Mouse (Mus musculus) A20 (cell line): ENCODE results near the gene Fbxl19.
A peak's percentile ranks its signal among the peaks of the same experiment; 100 is the strongest.
"Not testable (repeated sequence)": the region's sequence is repeated elsewhere in the genome, so short reads cannot be mapped to it uniquely, and the experiment has no call there.

Experiments
- DNase-seq: peaks from one replicate; pipeline ENCODE4 v3.0.0-alpha.2; 2011; ENCODE audit warnings: low read depth, low spot score

Fbxl19 gene

DNA sequence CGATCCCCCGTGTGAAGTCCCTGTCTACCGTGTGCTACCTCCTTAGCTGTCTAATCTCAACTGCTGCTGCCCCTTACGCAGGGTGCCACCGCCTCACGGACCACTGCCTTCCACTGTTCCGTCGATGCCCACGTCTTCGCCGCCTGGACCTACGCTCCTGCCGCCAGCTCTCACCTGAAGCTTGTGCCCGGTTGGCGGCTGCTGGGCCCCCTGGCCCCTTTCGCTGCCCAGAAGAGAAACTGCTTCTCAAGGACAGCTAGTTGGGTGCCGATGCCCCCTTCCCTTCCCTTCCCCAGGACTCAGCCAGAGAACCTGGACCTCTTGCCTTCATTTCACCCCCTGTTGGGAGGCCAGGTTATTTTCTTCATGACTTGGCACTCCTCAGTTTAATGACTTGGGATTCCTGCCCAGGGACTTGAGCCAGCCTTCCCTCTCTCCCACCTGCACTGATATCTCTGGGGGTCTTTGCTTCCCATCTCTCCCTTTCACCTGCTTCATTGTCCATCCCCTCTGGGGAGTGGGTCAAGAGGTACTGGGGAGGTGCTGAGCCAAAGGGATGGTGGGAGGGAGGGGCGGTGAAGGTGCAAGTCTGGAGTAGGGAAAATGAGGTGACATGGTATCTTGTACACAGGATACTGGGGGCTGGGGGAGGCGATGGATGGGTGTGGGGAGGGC, 23.5 kb downstream of the Fbxl19 start:
- no peak for DNase-seq

DNA sequence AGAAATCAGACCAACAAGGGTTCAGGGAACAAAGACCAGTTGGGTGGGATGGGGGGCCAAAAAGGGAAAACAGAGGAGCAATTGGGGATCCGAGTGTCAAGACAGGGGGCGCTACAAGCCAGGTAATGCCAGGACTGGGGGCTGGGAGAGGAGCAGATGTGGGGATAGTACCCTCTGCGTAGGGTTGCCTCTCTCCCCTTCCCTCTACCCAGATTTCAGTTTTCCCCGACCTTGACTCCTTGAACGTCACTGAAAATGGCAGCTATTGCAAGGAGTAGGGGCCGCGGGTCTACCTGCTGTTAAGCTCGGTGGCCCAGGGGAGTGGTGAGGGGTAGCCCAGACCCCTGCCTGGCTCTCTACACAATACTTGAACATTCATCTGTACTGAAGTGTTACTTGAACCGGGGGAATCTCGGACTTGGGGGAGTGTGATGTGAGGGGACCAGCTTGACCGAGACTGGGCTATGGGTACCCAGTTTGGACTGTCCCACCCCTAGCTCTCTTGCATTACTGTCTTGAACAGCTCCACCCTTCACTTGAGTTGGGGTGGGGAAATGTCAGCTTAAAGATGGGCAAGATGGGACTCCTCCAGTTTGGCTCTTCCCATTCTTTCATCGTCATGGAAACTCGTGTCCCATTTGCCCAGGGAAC, 24.1 kb downstream of the Fbxl19 start:
- peak; percentile 23 for DNase-seq

DNA sequence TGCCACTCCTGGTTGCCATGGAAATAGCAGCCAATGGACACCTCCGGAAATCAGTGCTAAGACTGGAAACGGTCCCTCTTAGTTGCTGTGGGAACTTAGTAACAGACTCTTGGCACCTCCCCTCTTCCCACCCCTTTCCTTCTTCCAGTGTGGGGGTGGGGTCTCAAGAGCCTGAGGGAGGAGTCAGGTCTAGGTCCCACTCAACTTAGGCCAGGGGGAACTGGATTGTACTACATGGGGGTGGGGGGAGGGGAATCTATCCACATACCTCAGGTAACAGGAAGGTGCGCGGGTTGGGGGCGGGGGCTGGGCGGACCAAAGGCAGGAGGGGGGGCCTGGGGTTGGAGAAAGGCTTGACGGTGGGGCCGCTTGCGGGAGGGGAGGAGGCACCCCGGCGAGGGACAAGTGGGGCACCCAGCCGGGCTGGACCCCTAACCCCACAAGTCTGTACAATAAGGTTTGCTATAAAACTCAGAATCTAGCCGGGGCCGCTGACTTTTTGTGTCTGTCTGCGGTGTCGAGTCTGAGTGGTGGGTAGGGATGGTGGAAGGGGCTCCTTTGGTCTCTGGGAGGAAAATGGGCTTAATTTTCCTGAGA, 24.8 kb downstream of the Fbxl19 start:
- DNase-seq = peak; percentile 39

DNA sequence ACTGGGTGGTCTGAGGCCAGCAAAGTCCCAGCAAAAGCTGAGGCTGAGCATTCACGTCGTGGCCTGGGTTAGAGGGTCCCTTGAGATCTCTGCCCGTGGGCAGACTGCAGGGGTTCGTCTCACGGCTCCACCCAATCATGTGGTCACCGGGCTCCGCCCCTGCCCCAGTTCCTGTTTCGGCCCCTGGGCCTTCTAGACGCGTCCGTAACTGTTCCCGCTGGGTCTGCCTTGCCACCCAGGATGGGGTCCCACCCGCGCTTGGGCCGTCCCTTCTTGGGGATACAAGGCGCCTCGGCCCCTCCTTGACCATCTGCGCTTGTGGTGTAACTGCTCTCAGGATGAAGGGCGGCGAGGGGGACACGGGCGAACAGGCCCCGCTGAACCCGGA, 25.3 kb downstream of the Fbxl19 start, which contains the start of gene Orai3:
Gene Orai3 (plus strand): TSS at position 165 of the 388 bp plus-strand sequence.
- DNase-seq = peak; percentile 90

DNA sequence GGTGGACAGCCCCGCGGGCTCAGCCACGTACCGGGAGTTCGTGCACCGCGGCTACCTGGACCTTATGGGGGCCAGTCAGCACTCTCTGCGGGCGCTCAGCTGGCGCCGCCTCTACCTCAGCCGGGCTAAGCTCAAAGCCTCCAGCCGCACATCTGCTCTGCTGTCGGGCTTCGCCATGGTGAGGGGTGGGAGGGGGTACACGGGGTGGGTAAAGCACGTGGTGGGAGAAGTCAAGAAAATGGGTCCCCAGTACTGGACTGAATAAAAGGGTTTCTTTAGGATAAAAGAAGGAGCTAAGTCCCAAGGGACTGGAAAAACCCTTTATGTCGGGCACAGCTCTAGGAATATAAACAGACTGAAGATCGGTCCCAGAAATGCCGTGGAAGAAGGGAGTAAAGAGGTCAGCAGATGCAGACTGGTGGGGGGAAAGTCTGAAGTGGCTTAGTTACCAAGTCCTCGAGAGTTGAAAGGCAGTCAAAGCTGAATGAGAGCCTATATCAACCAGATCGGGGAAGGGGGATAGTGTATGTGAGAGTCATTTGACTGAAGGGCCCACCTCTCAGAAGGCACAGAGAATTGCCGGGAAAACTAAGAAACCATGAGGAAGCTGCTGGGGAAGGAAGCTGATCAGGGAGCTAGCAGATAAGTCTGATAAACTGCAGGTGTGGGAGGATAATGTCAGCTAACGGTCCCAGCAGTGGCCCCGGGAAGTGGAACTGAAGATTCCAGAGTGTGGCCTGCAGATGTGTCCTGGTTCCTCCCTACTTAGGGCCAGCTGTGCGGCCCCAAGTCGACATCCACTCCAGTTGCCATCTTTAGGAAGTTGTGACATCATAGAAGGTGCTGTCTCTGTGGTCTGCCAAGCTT, 25.9 kb downstream of the Fbxl19 start:
- peak; percentile 47 for DNase-seq

DNA sequence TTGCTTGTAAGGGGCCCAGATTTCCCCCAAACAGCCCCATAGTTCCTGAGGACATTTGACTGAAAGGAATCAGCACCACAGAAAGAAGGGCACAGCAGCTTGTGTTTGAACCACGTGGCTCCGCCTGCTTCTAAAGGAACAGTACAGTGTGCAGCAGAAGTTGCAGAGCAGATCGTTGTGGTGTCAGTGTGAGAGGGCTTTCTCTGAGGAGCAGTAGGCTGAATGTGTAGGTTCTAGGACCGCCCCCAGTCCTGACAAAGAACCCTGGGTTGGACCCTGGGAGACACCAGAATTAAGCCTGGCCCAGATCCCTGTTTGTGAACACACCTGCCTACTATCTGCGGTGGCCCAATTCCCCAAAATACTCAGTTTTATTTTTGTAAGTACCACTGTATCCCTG, 26.9 kb downstream of the Fbxl19 start:
- DNase-seq = no peak

DNA sequence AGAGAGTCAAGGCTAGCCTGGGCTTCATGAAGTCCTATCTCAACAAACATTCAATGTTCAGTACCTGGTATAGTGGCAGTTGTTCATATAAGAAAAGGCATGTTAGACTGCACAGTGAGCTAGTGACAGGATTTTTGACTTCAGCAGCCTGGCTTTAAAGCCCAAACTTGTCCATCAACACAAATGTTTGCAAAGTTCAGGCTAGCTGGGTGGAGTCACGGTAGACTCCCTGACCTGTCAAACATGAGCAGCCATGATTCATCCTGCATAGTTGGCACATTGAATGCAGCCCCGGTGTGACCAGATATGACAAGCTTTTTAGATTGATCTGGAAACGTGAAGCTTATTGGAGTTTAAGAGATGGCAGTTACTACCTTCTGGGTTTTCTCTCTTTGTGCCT, 27.7 kb downstream of the Fbxl19 start:
- DNase-seq = no peak

DNA sequence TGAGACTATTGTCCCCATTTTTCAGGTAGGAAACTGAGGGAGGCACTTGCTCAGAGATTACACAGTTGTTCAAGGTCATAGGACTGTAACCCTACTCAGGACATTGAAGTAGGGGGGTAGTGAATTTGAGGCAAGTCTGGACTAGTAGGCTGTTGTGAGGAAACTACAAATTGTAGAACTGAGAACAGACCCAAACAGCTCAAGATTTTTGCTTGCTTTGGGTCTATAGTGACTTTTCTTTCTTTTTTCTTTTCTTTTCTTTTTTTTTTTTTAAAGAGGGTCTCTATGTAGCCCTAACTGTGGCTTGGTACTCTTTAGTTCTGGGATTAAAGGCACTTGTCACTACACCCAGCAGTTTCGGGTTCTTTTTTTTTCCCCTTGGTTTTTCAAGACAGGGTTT, 28.2 kb downstream of the Fbxl19 start:
- no peak for DNase-seq

DNA sequence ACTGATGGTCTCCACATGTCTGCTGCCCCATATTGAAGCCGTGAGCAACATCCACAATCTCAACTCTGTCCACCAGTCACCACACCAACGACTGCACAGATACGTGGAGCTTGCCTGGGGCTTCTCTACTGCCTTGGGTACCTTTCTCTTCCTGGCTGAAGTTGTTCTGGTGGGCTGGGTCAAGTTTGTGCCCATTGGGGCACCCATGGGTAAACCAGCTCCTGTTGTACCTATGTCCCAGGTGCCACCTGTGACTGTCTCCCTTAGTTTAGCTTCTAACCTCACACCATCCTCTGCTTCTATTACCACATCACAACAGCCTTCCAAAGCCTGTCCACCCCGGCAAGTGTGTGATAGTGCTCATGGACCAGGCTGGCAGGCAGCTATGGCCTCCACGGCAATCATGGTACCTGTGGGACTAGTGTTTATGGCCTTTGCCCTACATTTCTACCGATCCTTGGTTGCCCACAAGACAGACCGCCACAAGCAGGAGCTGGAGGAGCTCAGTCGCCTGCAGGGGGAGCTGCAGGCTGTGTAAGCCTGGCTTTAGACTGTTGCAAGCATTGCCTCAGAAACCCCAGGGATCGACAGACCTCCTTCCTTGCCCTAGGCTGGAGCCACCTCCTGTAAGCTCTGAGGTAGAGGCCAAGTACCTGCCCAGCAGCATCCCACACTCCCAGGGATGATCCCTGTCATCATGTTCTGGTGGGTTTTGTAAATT, 29.5 kb downstream of the Fbxl19 start:
- peak; percentile 88 for DNase-seq

DNA sequence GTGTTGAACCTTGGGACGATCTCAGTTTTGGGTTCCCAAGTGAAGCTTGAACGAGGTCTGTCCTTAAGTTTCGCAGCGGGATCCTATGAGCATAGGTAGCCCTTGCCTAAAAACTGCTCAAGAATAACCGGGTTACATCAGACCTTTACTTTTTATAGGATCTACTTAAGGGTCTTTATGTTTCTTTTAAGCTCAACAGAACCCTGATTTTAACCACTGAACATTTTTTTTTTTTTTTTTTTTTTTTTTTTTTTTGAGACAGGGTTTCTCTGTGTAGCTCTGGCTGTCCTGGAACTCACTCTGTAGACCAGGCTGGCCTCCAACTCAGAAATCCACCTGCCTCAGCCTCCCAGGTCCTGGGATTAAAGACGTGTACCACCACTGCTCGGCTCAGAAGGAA, 31.5 kb downstream of the Fbxl19 start:
- not testable (repeated sequence) for DNase-seq

DNA sequence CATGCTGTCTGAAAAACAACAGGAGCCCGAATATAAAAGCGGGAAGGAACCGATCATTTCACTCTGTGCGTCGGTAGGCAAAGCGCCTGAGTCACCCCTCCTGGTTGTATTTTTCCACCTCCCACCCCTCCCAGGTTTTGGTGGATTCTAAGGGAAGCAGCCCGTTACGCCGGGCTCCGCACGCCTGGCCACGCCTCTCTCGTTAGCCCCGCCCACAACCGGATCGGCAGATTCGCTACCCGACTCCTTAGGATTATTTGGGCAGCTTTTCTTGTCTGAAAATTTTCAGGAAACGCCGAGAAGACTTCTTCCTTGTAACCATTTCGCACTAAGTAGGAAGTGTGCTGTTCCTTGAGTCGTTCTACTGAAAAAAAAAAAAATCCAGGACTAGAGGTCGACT, 32.1 kb downstream of the Fbxl19 start, which contains the start of gene Setd1a:
Gene Setd1a (plus strand): TSS at position 245 of the 400 bp plus-strand sequence.
- DNase-seq = peak; percentile 85

DNA sequence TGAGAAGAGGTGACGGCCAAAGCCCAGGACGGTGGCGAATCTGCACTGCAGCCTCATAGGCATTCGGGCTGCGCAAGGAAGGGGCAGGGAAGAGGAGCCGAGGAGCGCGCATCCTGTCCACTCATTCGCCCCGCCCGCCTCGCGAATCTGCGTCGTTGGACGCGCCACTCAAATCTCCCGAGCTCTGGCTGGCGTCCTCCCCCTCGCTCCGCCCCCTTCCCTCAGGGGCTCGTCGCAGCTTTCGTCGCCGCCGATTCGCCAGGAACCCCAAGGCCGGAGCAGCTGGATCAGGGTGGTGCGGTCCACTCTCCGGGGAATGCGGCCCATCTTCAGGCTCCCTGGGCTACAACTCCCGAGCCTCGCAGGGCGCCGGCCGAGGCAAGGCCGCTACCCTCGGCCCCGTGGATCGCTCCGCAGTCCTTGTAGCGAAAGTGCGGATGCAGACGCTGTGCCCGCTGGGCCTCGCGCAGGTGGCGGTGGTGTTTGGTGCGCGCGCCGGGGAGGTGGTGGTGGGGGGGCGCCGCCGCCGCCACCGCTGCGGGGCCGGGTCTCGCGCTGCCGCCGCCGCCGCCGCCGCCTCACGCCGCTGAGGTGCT, 32.6 kb downstream of the Fbxl19 start:
- DNase-seq = peak; percentile 99

DNA sequence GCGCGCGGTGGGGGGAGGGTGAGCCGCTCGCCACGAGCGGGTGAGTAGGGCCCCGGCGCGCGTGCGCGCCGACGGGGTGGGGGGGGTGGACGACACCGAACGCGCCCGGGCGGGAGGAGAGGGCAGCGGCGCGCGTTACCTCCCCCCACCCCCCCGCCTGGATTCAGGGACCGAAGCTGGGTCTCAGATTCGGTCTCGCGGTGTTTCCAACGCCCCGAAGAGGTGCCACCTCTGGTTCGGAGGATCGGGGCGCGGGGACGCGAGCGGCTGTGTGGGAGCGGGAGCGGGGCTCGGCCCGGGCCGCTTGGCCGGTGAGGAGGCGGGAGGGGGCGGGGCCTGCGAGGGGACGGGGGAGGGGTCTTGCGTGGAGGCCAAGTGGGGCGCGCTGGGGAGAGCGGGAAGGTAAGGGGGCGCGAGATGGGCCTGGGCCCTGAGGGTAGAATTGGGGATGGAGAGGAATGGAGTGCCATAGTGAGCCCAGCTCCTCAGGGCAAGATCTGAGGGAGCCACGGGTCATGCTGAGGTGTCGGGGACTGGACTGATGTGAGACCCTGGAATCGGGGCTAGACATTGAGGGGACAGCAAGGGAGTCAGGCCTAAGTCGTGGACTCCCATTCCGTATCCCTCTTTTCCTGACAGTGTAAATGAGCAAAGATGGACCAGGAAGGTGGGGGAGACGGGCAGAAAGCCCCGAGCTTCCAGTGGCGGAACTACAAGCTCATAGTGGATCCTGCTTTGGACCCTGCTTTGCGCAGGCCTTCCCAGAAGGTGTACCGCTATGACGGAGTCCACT, 33.3 kb downstream of the Fbxl19 start:
- DNase-seq = peak; percentile 79

DNA sequence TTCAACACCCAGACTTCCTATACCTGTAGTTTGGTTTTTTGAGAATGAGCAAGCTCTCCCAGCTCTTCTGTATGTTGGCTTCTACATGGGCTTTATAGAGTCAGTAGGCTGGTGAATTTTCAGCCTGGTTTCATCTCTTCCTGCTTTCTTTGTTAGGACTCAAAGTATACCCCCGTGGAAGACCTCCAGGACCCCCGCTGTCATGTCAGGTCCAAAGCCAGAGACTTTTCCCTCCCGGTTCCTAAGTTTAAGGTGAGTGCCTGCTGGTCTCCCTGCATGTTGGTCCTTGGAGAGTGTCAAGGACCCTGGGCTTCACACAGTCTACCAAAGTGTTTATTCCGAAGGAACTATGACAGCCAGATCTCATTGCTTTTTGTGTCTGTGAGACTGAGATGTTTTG, 34.0 kb downstream of the Fbxl19 start:
- no peak for DNase-seq

DNA sequence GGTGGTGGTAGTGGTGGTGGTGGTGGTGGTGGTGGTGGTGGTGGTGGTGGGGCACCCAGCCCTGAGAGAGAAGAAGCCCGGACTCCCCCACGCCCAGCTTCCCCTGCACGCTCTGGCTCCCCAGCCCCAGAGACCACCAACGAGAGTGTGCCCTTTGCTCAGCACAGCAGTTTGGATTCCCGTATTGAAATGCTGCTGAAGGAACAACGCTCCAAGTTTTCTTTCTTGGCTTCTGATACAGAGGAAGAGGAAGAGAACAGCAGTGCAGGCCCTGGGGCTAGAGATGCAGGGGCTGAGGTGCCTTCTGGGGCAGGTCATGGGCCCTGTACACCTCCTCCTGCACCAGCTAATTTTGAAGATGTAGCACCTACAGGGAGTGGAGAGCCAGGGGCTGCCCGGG, 41.0 kb downstream of the Fbxl19 start, which contains the start of gene Gm49388:
Gene Gm49388 (plus strand): TSS at position 301 of the 400 bp plus-strand sequence.
- DNase-seq = no peak

DNA sequence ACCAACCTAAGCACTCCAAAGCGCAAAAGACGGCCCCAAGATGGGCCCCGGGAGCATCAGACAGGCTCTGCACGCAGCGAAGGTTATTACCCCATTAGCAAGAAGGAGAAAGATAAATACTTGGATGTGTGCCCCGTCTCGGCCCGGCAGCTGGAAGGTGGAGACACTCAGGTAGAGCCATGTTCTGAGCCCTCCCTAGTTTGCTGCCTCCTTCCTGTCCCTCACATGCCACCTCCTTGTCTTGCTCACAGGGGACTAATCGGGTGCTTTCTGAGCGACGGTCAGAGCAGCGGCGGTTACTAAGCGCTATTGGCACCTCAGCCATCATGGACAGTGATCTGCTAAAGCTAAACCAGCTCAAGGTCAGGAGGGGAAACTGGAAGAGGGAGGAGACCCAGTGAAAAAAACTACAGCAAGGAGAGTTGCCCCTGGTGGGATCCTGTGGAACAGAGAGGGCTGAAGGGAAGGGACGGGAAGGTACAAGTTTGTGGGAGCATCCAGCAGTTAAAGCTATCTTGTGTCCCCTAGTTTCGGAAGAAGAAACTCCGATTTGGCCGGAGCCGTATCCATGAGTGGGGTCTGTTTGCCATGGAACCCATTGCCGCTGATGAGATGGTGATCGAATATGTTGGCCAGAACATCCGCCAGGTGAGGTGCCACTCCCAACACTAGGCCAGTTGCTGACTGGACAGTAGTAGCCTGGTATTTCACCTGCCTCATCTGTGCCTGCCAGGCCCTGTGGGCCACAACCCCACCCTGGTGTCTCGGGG, 52.9 kb downstream of the Fbxl19 start:
- no peak for DNase-seq

DNA sequence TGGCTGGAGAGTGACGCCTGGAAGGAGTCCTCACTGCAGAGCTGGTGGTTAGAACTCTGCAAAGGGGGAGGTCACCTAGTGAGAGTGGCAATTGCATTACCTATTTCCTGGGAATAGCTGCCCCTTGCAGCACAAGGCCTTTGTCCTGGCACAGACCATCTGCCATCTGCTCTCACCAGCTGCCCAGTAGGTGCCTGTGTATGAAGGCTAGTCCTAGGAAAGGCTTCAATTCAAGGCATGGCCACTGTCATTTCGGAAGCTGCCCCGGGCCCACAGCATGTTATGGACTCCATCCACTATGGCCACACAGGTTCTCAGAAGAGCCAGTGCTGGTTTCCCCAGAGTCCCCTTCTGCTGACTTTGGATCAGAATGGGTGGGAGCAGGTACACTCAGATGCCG, 54.2 kb downstream of the Fbxl19 start:
- no peak for DNase-seq

DNA sequence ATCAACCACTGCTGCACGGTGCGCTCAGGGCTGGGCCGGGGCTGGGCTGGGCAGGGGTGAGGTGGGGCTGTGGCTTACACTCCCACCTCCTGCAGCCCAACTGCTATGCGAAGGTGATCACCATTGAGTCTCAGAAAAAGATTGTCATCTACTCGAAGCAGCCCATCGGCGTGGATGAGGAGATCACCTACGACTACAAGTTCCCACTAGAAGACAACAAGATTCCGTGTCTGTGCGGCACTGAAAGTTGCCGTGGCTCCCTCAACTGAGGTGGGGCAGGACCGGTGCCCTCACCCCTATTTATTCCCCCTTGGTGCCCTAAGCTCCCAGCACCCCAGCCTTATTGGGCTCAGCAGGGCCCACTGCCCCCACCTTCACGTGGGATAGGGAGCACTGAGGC, 54.9 kb downstream of the Fbxl19 start:
- DNase-seq = no peak

DNA sequence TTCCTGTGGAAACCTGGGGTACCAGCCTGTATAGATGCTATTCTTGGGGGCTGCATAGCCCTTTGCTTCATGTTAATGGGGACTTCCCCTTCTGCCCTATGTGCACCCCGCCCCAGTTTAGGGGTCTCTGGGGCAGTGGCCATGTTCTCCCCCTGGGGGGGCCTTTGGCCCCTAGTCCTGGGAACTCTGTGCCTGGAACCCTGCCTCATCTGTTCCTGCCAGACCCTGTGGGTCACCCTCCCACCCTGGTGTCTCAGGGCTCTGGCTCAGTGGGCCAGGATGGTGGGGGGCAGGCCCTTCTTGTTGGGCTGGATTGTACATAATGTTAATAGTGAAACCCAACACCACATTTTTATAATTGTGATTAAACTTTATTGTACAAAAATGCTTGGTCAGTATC, 55.4 kb downstream of the Fbxl19 start:
- no peak for DNase-seq
